Mouse (Mus musculus) myocyte (in vitro differentiated cells): ENCODE results near the gene Tm9sf4.

ENCODE experiments used
- MAX ChIP-seq: IDR thresholded peaks from one replicate; pipeline ENCODE4 v1.6.1; 2011; ENCODE audit warnings: low read depth, mild to moderate bottlenecking, control low read depth
- POLR2A ChIP-seq: IDR thresholded peaks from one replicate; pipeline ENCODE4 v1.6.1; 2011; ENCODE audit warnings: low read depth, mild to moderate bottlenecking, control low read depth, moderate library complexity; ENCODE audit not compliant: insufficient read length
- USF1 ChIP-seq: IDR thresholded peaks from one replicate; pipeline ENCODE4 v1.6.1; 2011; ENCODE audit warnings: low read depth, mild to moderate bottlenecking, control low read depth, moderate library complexity

GRCm38 (mm10) chr2:153167136-153167535 is 6.0 kb downstream of the Tm9sf4 start:
- TF ChIP-seq USF1 (no peak), POLR2A (no peak), MAX (no peak)
